In genomic region chr7:79472792-79473191, GRCm38 (mm10) we compare ENCODE assay signal across 14 mouse cellular contexts. TPM values are rescaled to one million over a fixed set of nuclear protein-coding genes. Genes with fewer than 3 reads are reported as not detected.
DNase-seq lines count a peak whose midpoint lies in the region; ATAC-seq and TF ChIP-seq lines count a peak whose summit lies in the region.
"Had no signal": no experiment of that assay in that cellular context is flagged by ENCODE, and none has a peak within 500 bp of the region (broad histone marks: within the 10 kb centered on the region; RNA-seq: fewer than 3 reads in every experiment).

No protein-coding gene starts in this region.

- no peaks in the 10 kb centered on the region for H3K4me1 ChIP-seq in heart, postnatal 0 days (ENCODE audit: control insufficient read depth, insufficient read depth)

- H3K27ac ChIP-seq in heart, postnatal 0 days (ENCODE audit: low read depth) = no peak overlapping the region
- H3K27ac ChIP-seq: hindbrain, embryonic 13.5 days; limb, embryonic 10.5 days; neural tube, embryonic 15.5 days had no signal

- no peaks in the 10 kb centered on the region for H3K27me3 ChIP-seq in heart, postnatal 0 days (ENCODE audit: control insufficient read depth, insufficient read depth, low read length)
- H3K27me3 ChIP-seq: neural tube, embryonic 15.5 days had no signal

- no peak overlapping the region for H3K4me2 ChIP-seq in heart, postnatal 0 days (ENCODE audit: low read depth, low read length)
- H3K4me2 ChIP-seq: hindbrain, embryonic 13.5 days; neural tube, embryonic 15.5 days had no signal

- intact Hi-C loops in heart, postnatal 14 days (cut with DNase I) = loop anchor here (5.0 kb wide), 1 partner anchor 100 kb away; no protein-coding TSS in a partner anchor

- TF ChIP-seq EP300 in heart, postnatal 0 days (IDR thresholded peaks at IDR 0.05; ENCODE audit: low read depth) = no peak

- DNase-seq in heart, postnatal 0 days (ENCODE audit: low spot score) = no peak
- DNase-seq in heart, postnatal 14 days = no peak
- DNase-seq in retina, postnatal 1 day = peak; percentile 39
- DNase-seq in retina, embryonic 14.5 days (ENCODE audit: low spot score) = no peak
- peak; percentile 31 for DNase-seq in c-Kit-positive CD71-positive TER-119-negative erythroid progenitor cells, embryonic 14.5 days (ENCODE audit: low read depth)
- peak; percentile 59 for DNase-seq in thymus, postnatal 4 days
- DNase-seq in cerebellum, adult 8-10 months = no peak
- DNase-seq in adrenal gland, adult 18-20 months (ENCODE audit: low spot score in 2 of 2) = no peak
- DNase-seq: heart, adult 11 months had no signal

- H3K36me3 ChIP-seq in heart, postnatal 0 days (replicated peaks; ENCODE audit: control insufficient read depth, insufficient read depth, low read length) = no peaks in the 10 kb centered on the region
- H3K36me3 ChIP-seq: G1E; hindbrain, embryonic 13.5 days; limb, embryonic 10.5 days; neural tube, embryonic 15.5 days had no signal

- no peak overlapping the region for H3K9ac ChIP-seq in heart, postnatal 0 days (replicated peaks; ENCODE audit: low read depth, low read length)
- H3K9ac ChIP-seq: hindbrain, embryonic 13.5 days; neural tube, embryonic 15.5 days had no signal

- no peaks in the 10 kb centered on the region for H3K9me3 ChIP-seq in heart, postnatal 0 days (replicated peaks; ENCODE audit: control insufficient read depth, low read length)
- H3K9me3 ChIP-seq: hindbrain, embryonic 13.5 days; neural tube, embryonic 15.5 days had no signal

- TF ChIP-seq CTCF in heart, postnatal 0 days (IDR thresholded peaks at IDR 0.05; ENCODE audit: low read depth) = peak; percentile 22

- H3K4me3 ChIP-seq in heart, postnatal 0 days (ENCODE audit: low read depth, low read length) = no peak overlapping the region
- H3K4me3 ChIP-seq: hindbrain, embryonic 13.5 days; limb, embryonic 10.5 days; megakaryocyte, embryonic 14.5 days; neural tube, embryonic 15.5 days had no signal

- ATAC-seq in heart, postnatal 0 days (ENCODE audit: insufficient read depth, low read depth) = no peak

- 49% methylated on average over 2 of the region's 2 CpGs for whole genome bisulfite sequencing in heart, postnatal 0 days

RNA-seq across cellular contexts. Expression of gene Polg, which starts 6.6 kb away (rescaled TPM):
- 32.6 and 87.4 TPM in 2 replicates for total RNA-seq in heart, postnatal 0 days (2014; rRNA removed; ENCODE audit: low replicate concordance)
- 15.9 and 17.1 TPM in 2 replicates for polyA plus RNA-seq in heart, postnatal 0 days (2015; fragmentation: Nextera tagmentation; extraction: Ambion mirVana)
- total RNA-seq in heart, postnatal 14 days (2021) = 10 to 100 TPM; 51.4 to 54.7 TPM
- total RNA-seq in adrenal gland, adult 18-20 months (2021) = 10 to 100 TPM; 63.5 to 79.3 TPM

Comparison
In these comparisons a context has a peak if more than half of its experiments do, and no peak if none do; other contexts are left out.
1. DNase-seq: peak in retina, postnatal 1 day (single experiment), c-Kit-positive CD71-positive TER-119-negative erythroid progenitor cells, embryonic 14.5 days (single experiment) and thymus, postnatal 4 days (single experiment); none in heart, postnatal 0 days (single experiment), heart, postnatal 14 days (0 of 2), retina, embryonic 14.5 days (single experiment), cerebellum, adult 8-10 months (single experiment) and adrenal gland, adult 18-20 months (0 of 2).